Mouse (Mus musculus) megakaryocyte, embryonic 14.5 days (primary cell): ENCODE measurements around the gene Msrb1.

Experiments
- FLI1 ChIP-seq: IDR thresholded peaks from 2 replicates; pipeline ENCODE4 v1.6.1; 2012; ENCODE audit warnings: low read length, inconsistent platforms, mixed read lengths
- GATA1 ChIP-seq: IDR thresholded peaks from 3 replicates; pipeline ENCODE4 v1.6.1; 2012; ENCODE audit warnings: mixed read lengths, low read length, inconsistent platforms, borderline replicate concordance

- no peak for TF ChIP-seq GATA1
- TF ChIP-seq FLI1: no peak
Observed at GRCm38 (mm10) chr17:24792190-24792589, 55.7 kb downstream of the Msrb1 start.
